Mouse (Mus musculus) heart, adult 8-10 months (tissue): ENCODE data around the gene Fam20a. TPM values are rescaled to one million over a fixed set of nuclear protein-coding genes. Genes with fewer than 3 reads are reported as not detected.
"Not testable (repeated sequence)": the region's sequence is repeated elsewhere in the genome, so short reads cannot be mapped to it uniquely, and the experiment has no call there.

Experiments used
- DNase-seq: peaks from one replicate; pipeline ENCODE4 v3.0.0; 2022; ENCODE audit warnings: low spot score
- total RNA-seq, 4 experiments: library from RNA; stranded (reverse); gene quantifications; 2 replicates each; pipeline ENCODE4 v1.2.4; 2022

The Fam20a gene
- total RNA-seq, 4 experiments from 2014 or later: 5.4 to 7.7 (median 5.9) TPM

DNA sequence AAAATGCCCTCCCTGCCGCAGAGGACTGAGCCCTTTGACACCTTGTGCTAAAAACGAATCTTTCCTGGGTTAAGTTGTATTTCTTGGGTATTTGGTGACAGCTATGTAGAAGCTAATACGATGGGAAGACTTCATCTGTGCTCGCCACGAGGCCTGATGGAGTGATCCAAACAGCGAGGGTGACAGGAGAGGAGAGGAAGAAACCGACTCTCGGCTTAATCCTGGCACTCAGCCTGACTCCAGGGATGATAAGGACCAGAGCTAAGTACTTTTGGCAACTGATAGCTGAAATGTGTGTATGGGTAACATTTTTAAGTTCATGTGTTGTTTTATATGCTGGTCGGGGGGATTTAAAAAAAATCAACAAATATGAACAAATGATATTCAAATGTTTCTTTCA, 41.1 kb downstream of the Fam20a start:
- no peak for DNase-seq

DNA sequence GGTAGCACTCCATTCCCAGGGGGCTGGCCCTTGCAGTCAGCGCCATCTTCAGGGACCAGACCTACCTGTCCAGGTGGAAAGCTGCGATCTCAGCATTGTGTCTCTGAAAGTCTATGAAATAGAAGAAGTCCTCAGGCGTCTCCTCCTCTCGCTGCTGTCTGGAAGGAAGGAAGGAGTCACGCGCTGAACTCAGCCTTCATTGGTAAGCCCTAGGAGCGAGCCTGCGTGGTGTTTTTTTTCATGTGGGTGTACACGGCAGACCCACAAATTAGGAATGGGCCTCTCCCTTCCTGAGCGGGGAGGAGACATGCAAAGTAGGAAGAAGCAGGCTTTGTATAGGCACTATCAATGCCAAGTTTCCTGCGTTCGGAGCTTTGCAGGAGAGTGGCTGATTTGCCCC, 43.8 kb downstream of the Fam20a start:
- no peak for DNase-seq

GRCm38 (mm10) chr11:109676621-109677373, 45.3 kb downstream of the Fam20a start:
- DNase-seq: no peak

DNA sequence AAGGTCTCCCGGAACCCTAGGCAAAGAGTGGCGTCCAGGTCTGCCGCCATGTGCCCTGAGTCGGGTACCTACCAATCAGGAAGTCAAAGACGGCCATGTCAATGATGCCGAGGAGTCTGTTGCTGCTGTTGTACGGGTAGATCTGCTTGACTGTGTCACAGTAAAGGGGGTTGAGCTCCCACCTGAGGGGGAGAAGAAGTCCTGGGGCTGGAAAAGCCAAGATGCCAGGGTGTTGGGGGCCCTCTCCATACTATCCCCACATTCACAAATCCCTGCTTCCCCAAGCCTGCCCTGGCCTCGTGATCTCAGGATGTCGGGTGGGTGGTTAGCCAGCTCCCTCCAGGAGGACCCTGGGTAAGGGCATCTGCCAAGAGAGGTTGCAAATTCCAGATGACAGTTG, 46.3 kb downstream of the Fam20a start:
- DNase-seq: no peak

DNA sequence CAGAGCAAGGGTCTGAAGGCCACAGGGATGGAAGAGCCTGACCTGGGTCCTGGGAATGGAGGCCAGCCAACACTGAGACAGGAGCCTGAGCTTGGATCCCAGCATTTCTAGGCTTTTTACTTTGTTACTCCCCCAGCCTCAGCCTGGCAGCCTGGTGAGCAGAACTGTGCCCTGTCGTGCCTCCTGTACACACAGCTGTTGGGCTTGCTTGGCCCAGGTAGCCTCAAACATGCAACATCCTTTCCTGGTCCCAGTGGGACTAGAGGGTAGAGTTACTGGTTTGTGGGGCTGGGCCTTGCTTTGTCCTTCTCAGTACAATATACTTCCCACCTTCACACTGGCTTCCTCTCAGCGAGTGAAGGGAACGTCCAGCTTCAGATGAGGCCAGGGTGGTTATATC, 46.9 kb downstream of the Fam20a start:
- DNase-seq: no peak

DNA sequence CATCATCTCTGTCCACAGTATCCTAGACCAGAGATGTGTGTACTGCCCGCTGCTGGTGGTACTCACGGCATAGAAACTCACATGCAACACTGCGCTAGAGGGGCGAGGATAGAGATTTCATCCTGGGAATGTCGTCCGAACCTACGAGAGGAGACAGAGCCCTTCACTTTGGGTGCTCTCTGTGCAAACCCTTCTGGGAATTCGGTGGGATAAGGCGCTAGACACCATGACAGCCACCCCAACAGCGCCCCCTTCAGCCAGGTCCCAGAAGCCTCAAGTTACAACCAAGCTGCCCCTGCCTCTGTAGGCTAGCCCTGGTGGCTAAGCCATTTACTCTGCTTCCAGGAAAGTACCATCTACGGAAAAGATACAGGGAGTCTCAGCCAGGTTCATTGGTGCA, 47.5 kb downstream of the Fam20a start:
- no peak for DNase-seq

DNA sequence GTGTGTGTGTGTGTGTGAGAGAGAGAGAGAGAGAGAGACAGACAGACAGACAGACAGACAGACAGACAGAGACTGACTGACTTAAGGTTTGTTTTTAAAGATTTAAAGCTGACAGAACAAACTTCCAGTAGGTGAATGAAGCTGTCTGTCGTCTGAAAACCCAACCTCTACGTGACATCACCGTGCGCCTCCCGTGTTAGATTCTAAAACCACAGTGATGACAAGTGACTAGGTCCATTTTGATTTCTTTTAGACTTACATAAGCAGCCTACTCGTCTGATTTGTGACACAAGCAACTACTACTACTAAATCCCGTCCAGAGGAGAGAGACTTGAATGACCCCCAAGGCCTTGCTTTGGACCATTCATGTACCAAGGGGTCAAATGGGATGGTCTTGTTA, 48.3 kb downstream of the Fam20a start:
- no peak for DNase-seq

DNA sequence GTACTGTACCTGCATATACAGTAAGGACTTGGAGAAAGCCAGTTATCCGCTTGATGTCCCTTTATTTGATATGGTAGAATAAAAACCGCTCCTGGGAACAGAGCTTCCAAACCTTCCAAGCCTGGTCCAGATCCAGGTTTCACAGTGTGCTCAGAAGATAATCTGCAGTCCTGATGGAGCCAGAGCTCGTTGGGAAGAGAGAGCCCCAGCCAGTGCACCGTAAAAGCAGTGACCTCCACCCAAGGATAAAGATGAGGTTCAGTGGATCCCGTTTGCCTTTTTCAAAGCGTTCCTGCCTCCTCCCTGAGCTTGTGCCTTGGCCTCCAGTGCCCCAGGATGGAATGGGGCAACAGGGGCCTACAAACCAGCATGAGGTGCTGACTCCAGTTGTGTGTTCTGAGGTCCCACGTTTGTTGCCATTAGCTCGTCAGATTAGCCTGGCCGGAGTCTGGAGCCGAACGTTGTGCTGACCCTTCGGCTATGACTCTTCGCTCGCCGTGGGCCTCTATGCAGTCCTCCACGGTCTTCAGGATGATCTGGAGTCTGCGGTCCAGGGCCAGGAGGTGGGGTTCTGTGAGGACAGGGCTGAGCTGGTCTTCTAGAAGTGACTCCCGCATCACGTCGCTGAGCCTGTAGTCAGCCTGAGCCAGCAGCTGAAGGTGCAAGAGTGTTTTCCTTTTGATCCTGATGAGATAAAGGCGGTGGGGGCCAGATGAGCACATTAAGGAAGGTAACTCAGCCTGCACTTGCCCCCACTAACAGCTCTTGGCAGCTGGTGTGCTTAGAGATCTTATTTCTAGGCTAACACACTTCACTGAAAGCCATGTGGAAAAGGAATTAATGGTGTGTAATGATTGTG, 49.0 kb downstream of the Fam20a start:
- DNase-seq: no peak

DNA sequence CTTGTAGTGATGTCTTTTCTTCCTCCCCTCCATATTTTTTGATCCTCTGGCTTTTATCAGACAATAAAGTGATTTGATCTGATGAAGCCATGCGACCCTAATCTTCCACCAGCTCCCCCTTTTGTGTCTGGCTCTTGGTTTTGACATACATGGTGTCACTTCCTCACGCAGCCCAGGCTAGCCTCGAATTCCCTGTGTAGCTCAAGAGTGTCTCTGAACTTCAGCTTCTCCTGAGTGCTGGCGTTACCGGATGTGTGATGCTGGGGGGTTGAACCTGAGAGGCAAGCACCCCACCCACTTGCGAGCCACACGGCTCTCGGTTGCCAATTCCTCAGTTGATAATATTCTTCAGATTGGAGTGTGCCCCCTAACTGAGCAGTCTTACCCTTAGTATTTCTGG, 49.7 kb downstream of the Fam20a start:
- no peak for DNase-seq

- no peak for DNase-seq
Measured at GRCm38 (mm10) chr11:109672021-109672324, 50.1 kb downstream of the Fam20a start.

DNA sequence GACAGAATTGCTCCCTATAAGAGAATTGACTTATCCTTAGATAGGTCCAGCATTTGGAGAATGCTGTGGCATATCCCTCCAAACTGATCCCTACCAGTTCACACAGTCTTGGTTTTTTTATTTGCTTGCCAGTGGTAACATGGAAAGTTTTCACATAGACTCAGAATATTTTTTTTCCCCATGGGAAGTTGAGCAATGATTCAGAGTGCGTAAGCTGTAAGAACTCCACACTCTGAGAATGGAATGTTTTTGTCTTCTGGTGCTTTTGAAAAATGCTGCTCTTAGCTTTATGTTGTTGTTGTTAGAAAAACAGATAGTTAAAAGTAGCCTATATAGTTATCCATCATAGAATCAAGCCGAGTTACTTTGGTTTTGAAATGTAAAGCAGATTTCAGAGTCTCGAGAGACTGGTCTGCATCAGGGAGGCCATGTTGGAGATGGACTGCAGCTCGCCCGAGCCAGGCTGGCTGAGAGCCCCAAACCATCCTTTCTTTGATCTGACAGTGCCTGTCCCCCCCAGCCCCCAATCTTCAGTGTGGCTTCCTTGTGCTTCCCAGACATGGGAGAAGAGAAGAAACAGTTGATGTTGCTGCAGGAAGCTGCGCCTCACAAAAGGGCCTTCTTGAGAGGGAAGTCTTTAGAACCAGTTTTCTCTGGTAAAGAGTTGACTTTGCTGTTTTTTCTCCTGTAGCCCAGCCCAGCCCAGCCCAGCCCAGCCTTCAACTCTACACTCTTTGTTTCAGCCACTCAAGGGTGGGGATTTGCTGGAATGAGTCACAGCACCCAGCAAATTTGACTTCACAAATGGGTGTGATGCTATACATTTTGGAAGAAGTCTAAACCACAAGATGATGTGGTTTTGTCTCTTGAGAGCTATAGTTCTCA, 50.7 kb downstream of the Fam20a start:
- DNase-seq: no peak

DNA sequence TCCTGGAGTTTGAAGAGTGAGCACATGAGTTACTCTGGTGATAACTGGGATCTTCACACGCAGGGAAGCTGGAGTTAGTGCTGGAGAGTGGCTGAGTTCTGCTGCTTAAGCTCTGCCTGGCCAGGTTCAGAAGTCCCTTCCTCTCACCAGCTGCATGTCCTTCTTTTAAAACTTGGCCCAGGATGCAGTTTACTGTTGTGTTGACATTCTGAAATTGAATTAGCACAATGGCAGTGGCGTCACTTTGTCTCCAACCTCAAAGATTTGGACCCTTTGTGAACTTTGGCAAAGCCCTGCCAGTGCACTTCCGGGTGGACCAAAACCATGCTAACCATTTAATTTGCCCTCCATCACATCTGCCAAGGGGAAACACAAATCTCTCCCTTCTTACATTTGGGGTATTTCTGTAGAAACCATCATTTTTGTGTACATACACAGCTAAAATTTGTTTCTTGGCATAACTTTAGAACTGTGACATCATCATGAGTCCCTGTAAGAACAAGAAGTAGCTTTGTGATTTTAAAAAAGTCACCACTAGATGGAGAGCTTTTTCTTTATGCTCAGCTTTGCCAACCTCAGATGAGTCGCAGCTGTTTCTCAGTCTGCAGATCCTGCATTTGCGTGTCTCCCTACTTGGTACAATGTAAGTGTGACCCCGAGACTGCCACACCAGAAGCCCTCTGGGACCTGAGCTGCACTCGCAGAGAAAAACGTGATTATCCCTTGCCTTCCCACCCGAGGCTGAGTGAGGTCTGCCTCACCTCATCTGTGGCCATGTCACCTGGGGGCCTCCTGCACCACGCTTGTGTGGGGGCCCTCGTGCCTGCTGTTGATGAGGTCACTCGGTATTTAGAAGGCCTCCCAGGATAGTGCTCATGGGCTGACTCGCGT, 51.8 kb downstream of the Fam20a start:
- peak; percentile 81 for DNase-seq

DNA sequence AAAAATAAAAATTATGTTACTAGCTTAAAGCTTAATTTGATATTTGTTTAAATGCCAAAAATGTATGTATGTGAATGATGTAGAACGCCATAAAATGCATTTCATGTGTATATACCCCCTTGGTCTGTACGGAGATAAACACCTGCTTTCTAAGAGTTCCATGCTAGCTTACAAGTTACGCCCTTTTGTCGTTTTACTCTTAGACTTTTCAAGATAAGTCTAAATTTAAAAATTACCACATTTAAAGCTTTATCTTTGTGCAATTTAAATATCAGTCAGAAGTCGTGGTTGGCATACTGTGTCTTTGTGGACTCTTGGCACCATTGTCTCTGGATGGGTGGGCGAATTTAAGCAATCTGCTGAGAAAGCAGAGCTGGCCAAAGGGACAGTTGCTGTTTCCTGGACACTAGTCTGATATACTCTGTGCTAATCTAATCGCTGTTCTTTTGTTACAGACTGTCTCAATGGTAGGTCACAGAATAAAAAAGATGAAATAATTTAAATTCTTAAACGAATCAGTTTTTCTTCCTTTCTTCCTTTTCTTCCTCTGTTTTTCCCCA, 52.9 kb downstream of the Fam20a start:
- no peak for DNase-seq

GRCm38 (mm10) chr11:109668115-109668725, 53.9 kb downstream of the Fam20a start:
- DNase-seq: no peak

DNA sequence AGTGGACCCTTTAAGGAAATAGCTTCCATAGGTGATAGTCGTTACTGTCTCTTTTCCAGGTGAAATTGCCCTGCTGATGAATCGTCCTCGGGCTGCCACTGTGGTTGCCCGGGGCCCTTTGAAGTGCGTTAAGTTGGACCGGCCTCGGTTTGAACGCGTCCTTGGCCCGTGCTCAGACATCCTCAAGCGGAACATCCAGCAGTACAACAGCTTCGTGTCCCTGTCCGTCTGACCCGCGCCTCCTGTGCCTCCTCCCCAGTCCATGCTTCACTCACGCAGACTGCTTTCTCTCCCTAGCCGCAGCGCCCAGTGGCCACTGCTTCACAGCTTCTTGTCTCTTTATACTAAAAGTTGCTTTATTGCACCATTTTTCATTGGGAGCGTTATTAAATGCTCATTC, 54.7 kb downstream of the Fam20a start:
- DNase-seq: no peak

GRCm38 (mm10) chr11:109666411-109666810, 55.7 kb downstream of the Fam20a start:
- no peak for DNase-seq

- DNase-seq: no peak
Measured at GRCm38 (mm10) chr11:109665424-109665823, 56.7 kb downstream of the Fam20a start.

- no peak for DNase-seq
Measured at GRCm38 (mm10) chr11:109664293-109664692, 57.8 kb downstream of the Fam20a start.

DNA sequence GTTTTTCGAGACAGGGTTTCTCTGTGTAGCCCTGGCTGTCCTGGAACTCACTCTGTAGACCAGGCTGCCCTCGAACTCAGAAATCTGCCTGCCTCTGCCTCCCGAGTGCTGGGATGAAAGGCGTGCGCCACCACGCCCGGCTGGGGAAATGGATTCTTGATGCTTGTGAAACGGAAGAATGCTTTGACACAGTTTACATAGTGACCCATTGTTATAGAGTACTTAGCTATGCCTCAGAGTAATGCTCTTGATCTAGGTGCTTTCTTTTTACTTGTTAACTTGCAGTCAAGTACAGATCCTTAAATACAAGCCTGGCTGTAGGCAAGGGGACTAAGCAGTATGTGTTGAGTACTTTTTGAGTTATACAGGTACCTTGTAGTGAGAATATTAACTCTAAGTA, 61.6 kb downstream of the Fam20a start:
- DNase-seq: not testable (repeated sequence)

- no peak for DNase-seq
Measured at GRCm38 (mm10) chr11:109656232-109656631, 65.8 kb downstream of the Fam20a start.
